Mouse (Mus musculus): ENCODE measurements around the gene Rps6kc1. TPM values are rescaled to one million over a fixed set of nuclear protein-coding genes. Genes with fewer than 3 reads are reported as not detected.

Rps6kc1 gene
- polyA plus RNA-seq, 1 experiment: 8.9 TPM

DNA sequence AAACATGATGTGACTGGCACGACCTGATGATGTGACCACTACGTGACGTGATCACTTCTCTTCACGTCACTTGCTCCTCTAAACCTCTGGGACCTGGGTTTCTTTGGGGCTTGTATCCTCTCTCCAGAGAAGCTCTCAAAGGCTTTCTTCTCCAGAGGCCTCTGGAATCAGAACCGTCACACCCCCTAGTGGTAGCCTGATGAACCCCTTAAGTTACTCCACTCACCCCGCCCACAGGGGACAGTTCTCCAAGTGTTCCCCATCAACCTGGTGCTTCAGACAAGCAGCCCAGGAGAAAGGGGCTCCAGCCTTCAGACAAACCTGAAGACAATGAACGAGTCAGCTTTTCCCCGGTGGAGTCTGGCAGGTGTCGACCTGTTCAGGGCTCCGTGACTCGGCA is 216.0 kb downstream of the Rps6kc1 start:
- Histone ChIP-seq H3K4me1 (ENCODE audit: control insufficient read depth, insufficient read depth, low read length) (no peaks in the 10 kb centered on the region), H3K4me3 (replicated peaks; ENCODE audit: control insufficient read depth, low read depth, low read length) (no peak overlapping the region), H3K27ac (ENCODE audit: control insufficient read depth, insufficient read depth, low read depth, low read length, poor library complexity) (no peak overlapping the region)
- TF ChIP-seq POLR2A (IDR thresholded peaks at IDR 0.05; ENCODE audit: borderline replicate concordance, control insufficient read depth, low read depth, low read length) (no peak), CTCF (IDR thresholded peaks at IDR 0.05; ENCODE audit: control insufficient read depth, insufficient read depth, low read length) (no peak)
- 73% methylated on average over 11 of the region's 11 CpGs for WGBS

DNA sequence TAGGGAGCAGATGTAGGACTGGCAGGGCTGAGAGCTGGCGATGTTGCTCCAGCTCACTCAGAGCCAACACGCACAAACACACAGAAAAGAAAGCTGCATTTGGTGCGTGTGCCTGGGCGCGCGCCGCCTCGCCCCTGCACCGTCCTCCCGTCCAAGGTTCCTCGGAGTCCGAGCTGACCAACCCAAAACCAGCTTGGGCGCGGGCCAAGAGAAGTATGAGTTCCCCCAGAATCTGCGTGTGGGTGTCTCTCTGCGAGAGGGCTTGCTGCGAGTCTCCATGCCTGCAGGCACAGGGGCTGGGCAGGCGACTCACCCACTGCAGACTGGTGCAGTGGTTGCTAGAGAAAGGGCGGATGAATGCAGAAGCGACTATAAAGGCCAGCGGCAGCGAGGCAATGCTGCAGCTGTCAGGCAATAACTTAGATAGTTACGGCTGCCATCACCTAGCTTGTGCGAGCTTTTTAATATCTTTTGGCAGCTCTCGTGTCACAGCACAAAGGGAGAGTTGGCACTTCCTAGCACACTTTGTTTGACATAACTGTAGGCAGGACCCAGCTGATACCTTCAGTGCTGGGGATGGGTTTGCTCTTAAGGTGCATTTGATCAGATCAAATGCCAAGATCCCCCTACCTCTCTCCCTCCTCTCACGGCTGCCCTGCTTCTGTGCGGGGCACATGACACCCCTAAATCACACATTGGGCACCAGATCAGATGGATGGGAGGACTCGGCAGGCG is 220.9 kb downstream of the Rps6kc1 start:
- no peak overlapping the region for H3K4me3 ChIP-seq (replicated peaks; ENCODE audit: control insufficient read depth, low read depth, low read length)
- H3K4me1 ChIP-seq (ENCODE audit: control insufficient read depth, insufficient read depth, low read length): no peaks in the 10 kb centered on the region
- H3K27ac ChIP-seq (ENCODE audit: control insufficient read depth, insufficient read depth, low read depth, low read length, poor library complexity): no peak overlapping the region
- TF ChIP-seq CTCF (IDR thresholded peaks at IDR 0.05; ENCODE audit: control insufficient read depth, insufficient read depth, low read length) (no peak), POLR2A (IDR thresholded peaks at IDR 0.05; ENCODE audit: borderline replicate concordance, control insufficient read depth, low read depth, low read length) (no peak)
- WGBS: 81% methylated on average over 29 of the region's 29 CpGs

DNA sequence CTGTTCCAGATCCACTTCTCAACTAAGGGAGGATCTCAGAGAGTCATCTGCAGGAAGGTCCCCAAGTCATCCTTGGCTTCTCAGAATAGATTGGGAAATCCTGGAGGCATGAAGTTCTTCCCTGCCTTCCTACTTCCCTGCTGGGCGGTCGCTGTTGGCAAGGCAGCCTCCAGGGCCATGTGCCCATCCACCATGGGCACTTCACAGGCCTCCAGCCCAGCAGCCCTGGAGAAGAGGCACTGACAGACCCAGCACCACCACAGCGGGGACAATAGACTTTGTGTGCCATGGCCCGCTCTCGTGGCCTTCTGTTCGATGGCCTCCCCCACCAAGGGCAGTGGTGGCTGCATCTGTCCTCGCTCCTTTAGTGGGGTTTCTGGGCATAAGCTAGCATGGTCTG is 228.5 kb downstream of the Rps6kc1 start:
- Histone ChIP-seq H3K4me3 (replicated peaks; ENCODE audit: control insufficient read depth, low read depth, low read length) (no peak overlapping the region), H3K4me1 (ENCODE audit: control insufficient read depth, insufficient read depth, low read length) (no peaks in the 10 kb centered on the region; the same call in 1 of the 2 replicates), H3K27ac (ENCODE audit: control insufficient read depth, insufficient read depth, low read depth, low read length, poor library complexity) (no peak overlapping the region)
- WGBS: 88% methylated on average over 7 of the region's 7 CpGs
- no peak for TF ChIP-seq CTCF (IDR thresholded peaks at IDR 0.05; ENCODE audit: control insufficient read depth, insufficient read depth, low read length)
- TF ChIP-seq POLR2A (IDR thresholded peaks at IDR 0.05; ENCODE audit: borderline replicate concordance, control insufficient read depth, low read depth, low read length): no peak

DNA sequence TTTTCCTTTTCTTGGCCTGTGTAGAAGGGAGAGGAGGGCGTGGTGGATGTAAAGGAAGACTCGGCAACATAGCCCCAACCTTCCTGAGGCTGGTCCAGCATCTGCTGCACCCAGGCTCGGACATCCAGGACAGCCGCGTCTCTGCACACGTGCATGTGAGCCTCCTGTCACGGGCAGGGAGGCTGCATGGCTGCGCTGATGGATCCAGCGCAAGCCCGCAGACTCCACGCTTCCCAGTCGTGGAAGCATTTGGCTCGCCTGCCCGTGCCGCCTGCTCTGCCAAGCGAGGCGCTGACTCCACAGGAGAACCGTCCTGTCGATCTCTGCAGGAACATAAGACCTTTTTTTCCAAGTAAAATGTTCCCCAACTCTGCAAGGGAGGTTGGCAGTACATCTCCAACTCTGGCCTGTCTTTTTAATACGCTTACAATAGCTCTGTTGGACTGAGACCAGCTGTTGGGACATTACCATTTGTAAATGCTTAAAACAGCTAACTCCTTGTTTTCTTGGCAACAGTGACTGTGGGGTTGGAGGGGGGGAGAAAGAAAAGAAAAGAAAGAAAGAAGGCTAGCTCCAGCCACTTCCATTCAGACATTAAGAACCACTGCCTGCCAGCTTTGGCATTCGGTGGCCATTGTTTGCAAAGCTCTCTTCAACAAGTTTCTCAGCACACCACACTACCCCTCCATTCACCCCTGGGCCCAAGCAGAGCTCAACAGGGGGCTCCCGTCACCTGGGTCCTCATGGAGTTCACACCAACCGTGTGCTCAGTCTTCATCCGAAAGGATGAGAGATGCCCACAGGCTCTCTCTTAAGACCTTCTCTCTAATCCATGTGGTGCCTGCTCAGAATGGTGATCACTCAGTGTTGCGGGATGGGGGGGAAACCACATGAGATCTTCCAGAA is 229.3 kb downstream of the Rps6kc1 start:
- Histone ChIP-seq H3K4me3 (replicated peaks; ENCODE audit: control insufficient read depth, low read depth, low read length) (no peak overlapping the region), H3K4me1 (ENCODE audit: control insufficient read depth, insufficient read depth, low read length) (no peaks in the 10 kb centered on the region; the same call in 1 of the 2 replicates), H3K27ac (ENCODE audit: control insufficient read depth, insufficient read depth, low read depth, low read length, poor library complexity) (no peak overlapping the region)
- TF ChIP-seq POLR2A (IDR thresholded peaks at IDR 0.05; ENCODE audit: borderline replicate concordance, control insufficient read depth, low read depth, low read length) (no peak), CTCF (IDR thresholded peaks at IDR 0.05; ENCODE audit: control insufficient read depth, insufficient read depth, low read length) (no peak)
- WGBS: 78% methylated on average over 25 of the region's 25 CpGs

DNA sequence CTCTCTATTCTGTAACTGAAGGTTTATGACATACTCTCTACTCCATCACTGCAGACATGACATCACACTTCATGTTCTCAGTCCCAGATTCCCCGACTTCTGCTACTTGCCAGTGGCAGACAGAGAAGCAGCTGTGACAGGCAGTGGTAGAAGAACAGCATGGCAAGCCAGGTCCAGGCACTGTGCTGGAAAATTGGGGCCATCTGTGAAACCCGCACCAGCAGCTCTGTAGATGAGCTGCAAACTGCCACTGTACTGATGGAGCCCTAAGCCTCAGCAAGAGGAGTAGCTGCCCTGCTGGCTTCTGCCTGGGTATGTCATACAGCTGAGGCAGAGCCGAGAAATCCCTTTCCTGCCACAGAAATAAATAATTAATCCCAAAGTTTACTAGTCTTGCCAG is 236.1 kb downstream of the Rps6kc1 start:
- Histone ChIP-seq H3K27ac (ENCODE audit: control insufficient read depth, insufficient read depth, low read depth, low read length, poor library complexity) (no peak overlapping the region), H3K4me1 (ENCODE audit: control insufficient read depth, insufficient read depth, low read length) (no peaks in the 10 kb centered on the region), H3K4me3 (replicated peaks; ENCODE audit: control insufficient read depth, low read depth, low read length) (no peak overlapping the region)
- no peak for TF ChIP-seq POLR2A (IDR thresholded peaks at IDR 0.05; ENCODE audit: borderline replicate concordance, control insufficient read depth, low read depth, low read length)
- no peak for TF ChIP-seq CTCF (IDR thresholded peaks at IDR 0.05; ENCODE audit: control insufficient read depth, insufficient read depth, low read length)
- 67% methylated on average over 3 of the region's 3 CpGs for WGBS

DNA sequence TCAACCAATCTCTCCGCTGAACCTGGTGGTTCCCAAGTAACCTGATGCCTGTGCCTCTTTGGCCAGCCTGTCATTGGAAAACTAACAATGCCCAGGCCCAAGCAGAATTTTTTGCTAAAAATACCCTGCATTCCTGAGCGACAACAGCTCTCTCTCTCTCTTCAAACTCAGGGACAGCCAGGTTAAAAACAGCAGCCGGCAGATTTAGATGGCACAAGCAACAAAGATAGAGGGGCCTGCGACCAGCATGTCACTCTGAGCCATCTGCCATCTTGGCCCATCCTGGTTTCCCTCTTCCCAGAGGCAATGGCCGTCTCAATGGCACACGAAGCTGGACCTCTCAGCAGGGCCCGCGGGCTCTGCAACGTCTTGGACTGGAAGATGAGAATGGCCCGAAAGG is 242.5 kb downstream of the Rps6kc1 start:
- 74% methylated on average over 10 of the region's 10 CpGs for WGBS
- H3K27ac ChIP-seq (ENCODE audit: control insufficient read depth, insufficient read depth, low read depth, low read length, poor library complexity): no peak overlapping the region
- no peak overlapping the region for H3K4me3 ChIP-seq (replicated peaks; ENCODE audit: control insufficient read depth, low read depth, low read length)
- TF ChIP-seq CTCF (IDR thresholded peaks at IDR 0.05; ENCODE audit: control insufficient read depth, insufficient read depth, low read length) (no peak), POLR2A (IDR thresholded peaks at IDR 0.05; ENCODE audit: borderline replicate concordance, control insufficient read depth, low read depth, low read length) (no peak)
- H3K4me1 ChIP-seq (ENCODE audit: control insufficient read depth, insufficient read depth, low read length): no peaks in the 10 kb centered on the region

DNA sequence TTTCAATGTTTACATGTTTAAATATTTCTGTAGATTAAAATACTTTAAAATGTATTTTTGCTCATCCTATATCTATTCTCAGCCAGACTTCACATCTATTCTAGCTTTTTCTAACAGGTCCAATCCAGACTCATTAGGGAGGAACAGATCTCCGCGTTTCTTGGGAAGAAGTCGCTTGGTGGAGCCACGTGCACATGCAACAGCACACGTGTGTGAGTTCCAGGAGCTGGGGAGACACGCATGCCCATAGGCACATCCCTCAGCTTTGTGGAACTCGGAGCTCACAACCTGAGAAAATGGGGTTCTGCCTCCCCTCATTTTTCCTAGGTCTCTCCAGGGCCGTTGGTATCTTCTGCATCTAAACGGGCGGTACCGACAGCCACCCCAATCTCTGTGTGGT is 243.7 kb downstream of the Rps6kc1 start:
- 84% methylated on average over 11 of the region's 11 CpGs for WGBS
- Histone ChIP-seq H3K27ac (ENCODE audit: control insufficient read depth, insufficient read depth, low read depth, low read length, poor library complexity) (no peak overlapping the region), H3K4me3 (replicated peaks; ENCODE audit: control insufficient read depth, low read depth, low read length) (no peak overlapping the region), H3K4me1 (ENCODE audit: control insufficient read depth, insufficient read depth, low read length) (no peaks in the 10 kb centered on the region)
- TF ChIP-seq POLR2A (IDR thresholded peaks at IDR 0.05; ENCODE audit: borderline replicate concordance, control insufficient read depth, low read depth, low read length): no peak
- no peak for TF ChIP-seq CTCF (IDR thresholded peaks at IDR 0.05; ENCODE audit: control insufficient read depth, insufficient read depth, low read length)

DNA sequence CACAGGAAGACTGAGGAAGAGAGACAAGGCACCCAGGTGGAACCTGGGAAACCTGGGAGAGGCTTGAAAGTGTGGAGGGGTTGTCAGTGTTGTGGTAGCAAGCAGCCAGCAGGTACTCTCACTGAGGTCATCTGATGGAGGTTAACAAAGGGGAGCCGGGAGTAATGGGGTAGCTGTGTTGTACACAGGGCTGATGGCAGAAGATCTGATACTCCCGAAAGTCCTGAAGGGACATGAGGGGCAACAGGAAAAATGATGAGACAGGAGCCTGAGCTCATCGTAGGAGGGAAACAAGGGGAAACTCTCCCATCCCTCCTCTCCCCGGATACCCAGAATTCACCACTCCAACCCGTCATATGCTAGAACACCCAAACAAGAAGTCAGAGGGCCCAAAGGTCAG is 244.2 kb downstream of the Rps6kc1 start:
- WGBS: 79% methylated on average over 5 of the region's 5 CpGs
- Histone ChIP-seq H3K4me1 (ENCODE audit: control insufficient read depth, insufficient read depth, low read length) (no peaks in the 10 kb centered on the region), H3K4me3 (replicated peaks; ENCODE audit: control insufficient read depth, low read depth, low read length) (no peak overlapping the region), H3K27ac (ENCODE audit: control insufficient read depth, insufficient read depth, low read depth, low read length, poor library complexity) (no peak overlapping the region)
- TF ChIP-seq POLR2A (IDR thresholded peaks at IDR 0.05; ENCODE audit: borderline replicate concordance, control insufficient read depth, low read depth, low read length): no peak
- TF ChIP-seq CTCF (IDR thresholded peaks at IDR 0.05; ENCODE audit: control insufficient read depth, insufficient read depth, low read length): no peak
